Mouse (Mus musculus): ENCODE measurements around the gene Gpx3. TPM values are rescaled to one million over a fixed set of nuclear protein-coding genes. Genes with fewer than 3 reads are reported as not detected.
A peak's percentile ranks its signal among the peaks of the same experiment; 100 is the strongest.
"Not testable (repeated sequence)": the region's sequence is repeated elsewhere in the genome, so short reads cannot be mapped to it uniquely, and the experiment has no call there.

Gpx3 gene
- polyA plus RNA-seq, 1 experiment from 2014 or later: 6,664 TPM

DNA sequence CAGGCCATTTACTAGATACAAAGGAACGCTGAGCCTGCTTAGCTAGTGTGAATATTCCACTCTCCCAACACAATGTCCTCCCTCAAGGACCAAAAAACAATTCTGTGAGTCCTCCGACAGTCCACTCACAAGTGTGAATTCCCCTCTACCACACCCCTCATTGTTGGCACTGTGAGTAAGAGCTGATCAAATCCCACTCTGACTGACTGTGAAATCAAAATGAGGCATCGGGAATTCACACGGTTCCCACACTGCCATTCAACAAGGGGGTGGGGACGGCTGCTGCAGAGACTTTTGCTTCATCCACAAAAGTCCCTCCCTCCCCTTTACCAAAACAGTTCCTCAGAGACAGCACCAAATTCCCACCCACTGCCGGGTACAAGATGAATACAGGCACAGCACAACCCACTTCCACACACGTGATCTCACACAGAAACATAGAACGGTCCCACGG, 51.8 kb downstream of the Gpx3 start:
- 0 out of 2 replicates have a peak overlapping the region, but pooled peaks have one; percentile 8 for H3K9ac ChIP-seq (ENCODE audit: low read depth, low read length)
- no peak overlapping the region for H3K27ac ChIP-seq (ENCODE audit: low read depth, low read length)
- no peaks in the 10 kb centered on the region for H3K9me3 ChIP-seq (ENCODE audit: control insufficient read depth)
- peak overlapping the region; percentile 69 for H3K4me2 ChIP-seq (replicated peaks; ENCODE audit: low read depth)
- no peaks in the 10 kb centered on the region for H3K4me1 ChIP-seq (replicated peaks; ENCODE audit: control insufficient read depth, insufficient read depth, low read length)
- 53% methylated on average over 9 of the region's 9 CpGs for WGBS
- ATAC-seq: no peak
- no peak overlapping the region for H3K4me3 ChIP-seq (ENCODE audit: low read depth, low read length)
- H3K36me3 ChIP-seq (ENCODE audit: control insufficient read depth, insufficient read depth): no peaks in the 10 kb centered on the region; the same call in 1 of the 2 replicates
- no peaks in the 10 kb centered on the region for H3K27me3 ChIP-seq (replicated peaks; ENCODE audit: control insufficient read depth, insufficient read depth, low read length)
- no peak for TF ChIP-seq CTCF (IDR thresholded peaks at IDR 0.05; ENCODE audit: low read depth)

DNA sequence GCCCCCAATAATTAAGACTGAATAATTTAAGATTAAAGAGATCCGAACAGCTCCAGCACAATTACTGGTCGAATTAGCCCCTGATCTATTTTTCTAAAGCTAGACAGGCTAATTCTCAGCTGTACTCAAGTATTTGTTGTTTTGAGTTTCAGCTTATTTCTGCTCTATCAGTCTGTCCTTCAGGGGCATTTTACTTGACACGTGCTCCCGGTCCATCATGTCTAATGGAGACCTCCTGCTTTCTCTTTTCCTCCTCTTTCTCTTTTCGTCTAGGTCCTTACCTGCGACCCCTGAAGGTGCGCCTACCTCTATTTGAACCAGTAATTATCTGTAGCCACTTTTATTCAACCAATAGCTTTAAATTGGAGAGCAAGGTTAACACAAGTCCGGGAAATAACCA, 52.5 kb downstream of the Gpx3 start:
- WGBS: 79% methylated on average over 8 of the region's 8 CpGs
- H3K9me3 ChIP-seq (ENCODE audit: control insufficient read depth): no peaks in the 10 kb centered on the region
- no peaks in the 10 kb centered on the region for H3K4me1 ChIP-seq (replicated peaks; ENCODE audit: control insufficient read depth, insufficient read depth, low read length)
- H3K27me3 ChIP-seq (replicated peaks; ENCODE audit: control insufficient read depth, insufficient read depth, low read length): no peaks in the 10 kb centered on the region
- 0 out of 2 replicates have a peak overlapping the region, but pooled peaks have one; percentile 8 for H3K9ac ChIP-seq (ENCODE audit: low read depth, low read length)
- TF ChIP-seq CTCF (IDR thresholded peaks at IDR 0.05; ENCODE audit: low read depth): no peak
- H3K4me2 ChIP-seq (replicated peaks; ENCODE audit: low read depth): peak overlapping the region; percentile 69
- H3K27ac ChIP-seq (ENCODE audit: low read depth, low read length): no peak overlapping the region
- no peaks in the 10 kb centered on the region; the same call in 1 of the 2 replicates for H3K36me3 ChIP-seq (ENCODE audit: control insufficient read depth, insufficient read depth)
- peak overlapping the region; percentile 62; the same call in 1 of the 2 replicates for H3K4me3 ChIP-seq (ENCODE audit: low read depth, low read length)
- ATAC-seq: no peak

DNA sequence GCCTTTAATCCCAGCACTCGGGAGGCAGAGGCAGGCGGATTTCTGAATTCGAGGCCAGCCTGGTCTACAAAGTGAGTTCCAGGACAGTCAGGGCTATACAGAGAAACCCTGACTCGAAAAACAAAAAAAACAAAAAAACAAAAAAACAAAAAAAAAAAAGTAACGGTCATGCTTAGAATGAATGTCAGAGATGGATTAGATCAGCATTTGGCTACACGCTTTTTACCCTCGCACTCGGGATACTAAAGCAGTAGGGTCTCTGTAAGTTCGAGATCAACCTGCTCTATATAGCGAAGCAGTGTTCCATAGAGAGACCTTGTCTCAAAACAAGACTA, 53.1 kb downstream of the Gpx3 start:
- WGBS: 34% methylated on average over 10 of the region's 10 CpGs
- not testable (repeated sequence) for H3K4me1 ChIP-seq (replicated peaks; ENCODE audit: control insufficient read depth, insufficient read depth, low read length); H3K36me3 ChIP-seq (ENCODE audit: control insufficient read depth, insufficient read depth); ATAC-seq; H3K9me3 ChIP-seq (ENCODE audit: control insufficient read depth); H3K27me3 ChIP-seq (replicated peaks; ENCODE audit: control insufficient read depth, insufficient read depth, low read length)
- Histone ChIP-seq H3K4me2 (replicated peaks; ENCODE audit: low read depth) (peak overlapping the region; percentile 69), H3K27ac (ENCODE audit: low read depth, low read length) (peak overlapping the region; percentile 87), H3K4me3 (ENCODE audit: low read depth, low read length) (peak overlapping the region; percentile 62), H3K9ac (ENCODE audit: low read depth, low read length) (peak overlapping the region; percentile 71)

DNA sequence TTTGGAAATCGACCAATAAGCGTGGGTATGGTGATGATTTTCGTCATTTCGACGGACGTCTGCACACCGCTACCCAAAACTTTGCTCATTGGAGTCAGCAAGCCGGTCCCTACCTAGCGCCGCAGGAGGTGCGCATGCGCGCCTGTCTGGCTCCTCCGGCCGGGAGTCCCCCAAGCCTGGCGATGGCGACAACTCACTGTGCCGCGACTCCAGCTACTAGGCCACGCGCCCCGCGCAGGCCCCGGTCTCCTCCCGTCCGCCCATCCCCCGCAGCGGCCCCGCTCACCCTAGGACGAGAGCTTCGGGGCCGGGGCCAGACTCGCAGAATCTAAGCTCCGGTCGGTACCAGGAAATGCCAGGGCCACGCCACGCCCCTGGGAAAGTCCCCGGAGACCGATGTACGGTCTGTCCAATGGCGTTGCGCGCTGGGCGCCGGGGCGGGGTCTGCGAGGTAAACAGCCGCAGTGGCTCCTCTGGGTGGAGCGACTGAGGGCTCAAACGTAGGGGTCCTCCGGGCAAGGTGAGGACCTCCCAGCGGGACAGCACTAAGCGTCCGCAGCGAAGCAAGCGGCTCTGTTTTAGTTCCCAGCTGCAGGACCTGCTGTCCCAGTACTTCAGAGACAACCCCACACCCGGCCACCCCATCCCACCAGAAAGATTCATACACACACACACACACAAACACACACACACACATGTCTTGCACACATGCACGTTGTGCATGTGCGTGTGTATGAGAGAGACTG, 53.7 kb downstream of the Gpx3 start:
- Histone ChIP-seq H3K9me3 (ENCODE audit: control insufficient read depth) (no peaks in the 10 kb centered on the region), H3K9ac (ENCODE audit: low read depth, low read length) (peak overlapping the region; percentile 71), H3K4me2 (replicated peaks; ENCODE audit: low read depth) (peak overlapping the region; percentile 69), H3K36me3 (ENCODE audit: control insufficient read depth, insufficient read depth) (no peaks in the 10 kb centered on the region; the same call in 1 of the 2 replicates), H3K27me3 (replicated peaks; ENCODE audit: control insufficient read depth, insufficient read depth, low read length) (no peaks in the 10 kb centered on the region), H3K4me1 (replicated peaks; ENCODE audit: control insufficient read depth, insufficient read depth, low read length) (0 out of 2 replicates have a peak, but pooled peaks cover under 1% of the 10 kb centered on the region), H3K4me3 (ENCODE audit: low read depth, low read length) (peak overlapping the region; percentile 62), H3K27ac (ENCODE audit: low read depth, low read length) (peak overlapping the region; percentile 87)
- ATAC-seq: peak; percentile 90
- no peak; the same call in 1 of the 2 replicates for TF ChIP-seq CTCF (IDR thresholded peaks at IDR 0.05; ENCODE audit: low read depth)
- under 1% methylated on average over 59 of the region's 59 CpGs for whole genome bisulfite sequencing

DNA sequence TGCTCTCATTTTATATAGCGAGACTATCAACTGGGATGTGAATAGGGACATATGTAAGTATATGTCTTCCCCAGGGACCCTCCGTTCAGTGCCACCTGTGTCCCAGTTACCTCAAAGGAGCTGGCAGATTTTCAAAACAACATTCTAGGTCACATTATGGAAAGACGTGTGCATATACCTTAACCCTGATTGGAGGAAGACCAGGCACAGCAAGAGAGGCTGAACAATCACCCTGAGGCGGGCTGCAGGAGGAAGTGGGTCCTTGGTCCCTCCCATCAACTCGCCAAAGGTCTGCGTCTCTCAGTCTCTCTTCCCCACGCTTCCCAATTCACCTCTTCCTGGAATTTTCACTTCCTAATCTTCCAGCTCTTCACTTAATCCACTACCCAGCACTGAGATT, 54.7 kb downstream of the Gpx3 start:
- ATAC-seq: no peak
- no peak for TF ChIP-seq CTCF (IDR thresholded peaks at IDR 0.05; ENCODE audit: low read depth)
- 73% methylated on average over 7 of the region's 7 CpGs for WGBS

DNA sequence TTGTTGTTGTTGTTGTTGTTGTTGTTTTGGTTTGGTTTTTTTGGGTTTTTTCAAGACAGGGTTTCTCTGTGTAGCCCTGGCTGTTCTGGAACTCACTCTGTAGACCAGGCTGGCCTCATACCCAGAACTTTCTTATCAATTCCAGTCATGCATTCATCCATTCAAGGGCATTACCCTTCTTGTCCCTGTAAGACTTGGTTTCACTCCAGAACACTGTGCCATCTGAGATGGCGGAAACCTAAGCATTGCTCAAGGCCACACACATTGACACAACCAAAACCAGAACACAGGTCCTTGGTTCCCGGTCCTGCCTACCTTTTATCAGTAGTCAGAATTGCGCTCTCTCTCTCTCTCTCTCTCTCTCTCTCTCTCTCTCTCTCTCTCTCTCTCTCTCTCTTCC, 55.5 kb downstream of the Gpx3 start:
- H3K4me1 ChIP-seq (replicated peaks; ENCODE audit: control insufficient read depth, insufficient read depth, low read length); H3K27me3 ChIP-seq (replicated peaks; ENCODE audit: control insufficient read depth, insufficient read depth, low read length); H3K9ac ChIP-seq (ENCODE audit: low read depth, low read length); H3K4me3 ChIP-seq (ENCODE audit: low read depth, low read length); ATAC-seq; H3K36me3 ChIP-seq (ENCODE audit: control insufficient read depth, insufficient read depth); H3K4me2 ChIP-seq (replicated peaks; ENCODE audit: low read depth); H3K27ac ChIP-seq (ENCODE audit: low read depth, low read length); H3K9me3 ChIP-seq (ENCODE audit: control insufficient read depth): not testable (repeated sequence)
- WGBS: 82% methylated on average over 3 of the region's 3 CpGs

More for the DNA sequence above, 54.7 kb downstream of the Gpx3 start:
- Histone ChIP-seq H3K4me1 (replicated peaks; ENCODE audit: control insufficient read depth, insufficient read depth, low read length) (peaks cover 5% of the 10 kb centered on the region; the same call in 1 of the 2 replicates), H3K36me3 (ENCODE audit: control insufficient read depth, insufficient read depth) (no peaks in the 10 kb centered on the region; the same call in 1 of the 2 replicates), H3K27me3 (replicated peaks; ENCODE audit: control insufficient read depth, insufficient read depth, low read length) (no peaks in the 10 kb centered on the region), H3K9ac (ENCODE audit: low read depth, low read length) (no peak overlapping the region), H3K9me3 (ENCODE audit: control insufficient read depth) (no peaks in the 10 kb centered on the region), H3K4me2 (replicated peaks; ENCODE audit: low read depth) (no peak overlapping the region), H3K27ac (ENCODE audit: low read depth, low read length) (no peak overlapping the region), H3K4me3 (ENCODE audit: low read depth, low read length) (no peak overlapping the region)
